In the genomic region with DNA sequence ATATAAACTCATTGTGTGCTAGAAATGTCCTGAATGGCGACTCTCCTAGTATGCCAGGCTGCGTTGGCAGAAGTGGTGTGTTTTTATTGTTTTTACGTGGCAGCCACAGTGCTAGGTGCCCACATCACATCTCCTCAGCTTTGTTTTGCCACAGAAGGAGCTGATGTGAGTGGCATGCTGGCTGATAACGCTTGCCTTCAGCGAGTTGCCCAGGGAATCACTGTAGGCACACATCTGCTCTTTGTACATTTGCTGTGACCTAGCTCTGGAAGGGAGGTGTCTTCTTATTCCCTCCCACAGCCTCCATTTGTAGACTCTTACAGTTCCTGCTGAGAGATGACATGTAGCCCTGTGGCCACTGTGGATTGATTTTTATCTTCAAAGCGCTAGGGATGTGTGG, we compare ENCODE assay signal across 26 mouse cellular contexts.
"Had no signal": no experiment of that assay in that cellular context is flagged by ENCODE, and none has a peak within 500 bp of the region (broad histone marks: within the 10 kb centered on the region; RNA-seq: fewer than 3 reads in every experiment).

No protein-coding gene starts in this region.

- H3K27me3 ChIP-seq: heart, embryonic 13.5 days; heart, embryonic 15.5 days; hindbrain, embryonic 12.5 days; intestine, embryonic 15.5 days; limb, embryonic 13.5 days; limb, embryonic 15.5 days had no signal

- H3K4me2 ChIP-seq: heart, embryonic 11.5 days; heart, embryonic 13.5 days; heart, embryonic 15.5 days; hindbrain, embryonic 12.5 days; hindbrain, embryonic 14.5 days; intestine, embryonic 15.5 days; limb, embryonic 13.5 days; limb, embryonic 15.5 days had no signal

- ATAC-seq: forebrain, embryonic 16.5 days; hindbrain, embryonic 16.5 days; inflammation-experienced regulatory T-cells, adult 6 months; intestine, embryonic 15.5 days; intestine, postnatal 0 days had no signal

- H3K27ac ChIP-seq: heart, embryonic 13.5 days; heart, embryonic 15.5 days; hindbrain, embryonic 10.5 days; hindbrain, embryonic 12.5 days; hindbrain, embryonic 14.5 days; intestine, embryonic 15.5 days; layer of hippocampus, adult 2 months; limb, embryonic 13.5 days; limb, embryonic 15.5 days had no signal

- H3K9me3 ChIP-seq: heart, embryonic 13.5 days; heart, embryonic 15.5 days; hindbrain, embryonic 10.5 days; hindbrain, embryonic 12.5 days; intestine, embryonic 15.5 days; limb, embryonic 13.5 days; limb, embryonic 15.5 days had no signal

- H3K9ac ChIP-seq: heart, embryonic 15.5 days; hindbrain, embryonic 12.5 days; hindbrain, embryonic 14.5 days; intestine, embryonic 15.5 days; limb, embryonic 13.5 days; limb, embryonic 15.5 days had no signal

- H3K4me3 ChIP-seq: heart, embryonic 13.5 days; heart, embryonic 15.5 days; hindbrain, embryonic 10.5 days; hindbrain, embryonic 12.5 days; intestine, embryonic 15.5 days; layer of hippocampus, adult 2 months; limb, embryonic 13.5 days; limb, embryonic 15.5 days had no signal

- DNase-seq: gastrocnemius, postnatal 25 days; heart, adult 18-20 months; heart, postnatal 14 days; heart, postnatal 4 days; kidney, adult 18-20 months; kidney, adult 8-10 months; kidney, postnatal 10 days; kidney, postnatal 25 days; kidney, postnatal 4 days; layer of hippocampus, adult 9-11 months; layer of hippocampus, postnatal 36 days; left cerebral cortex, postnatal 4 days had no signal

- H3K36me3 ChIP-seq: heart, embryonic 15.5 days; hindbrain, embryonic 12.5 days; intestine, embryonic 15.5 days; limb, embryonic 13.5 days had no signal
